Mouse (Mus musculus): ENCODE data around the gene Cdk12. TPM values are rescaled to one million over a fixed set of nuclear protein-coding genes. Genes with fewer than 3 reads are reported as not detected.
A peak's percentile ranks its signal among the peaks of the same experiment; 100 is the strongest.

Gene Cdk12
- polyA plus RNA-seq, 1 experiment = 29.6 TPM

- TF ChIP-seq CTCF (IDR thresholded peaks at IDR 0.05; ENCODE audit: low read depth, low read length) = no peak
- no peak for TF ChIP-seq POLR2A (IDR thresholded peaks at IDR 0.05; ENCODE audit: borderline replicate concordance, low read depth, low read length)
- H3K4me3 ChIP-seq (ENCODE audit: insufficient read depth, low read length) = no peak overlapping the region
- H3K4me1 ChIP-seq (ENCODE audit: control insufficient read depth, insufficient read depth, low read length) = no peaks in the 10 kb centered on the region
- no peak overlapping the region for H3K27ac ChIP-seq (ENCODE audit: insufficient read depth, low read depth, low read length)
Observed at GRCm38 (mm10) chr11:98285368-98285767, 82.5 kb downstream of the Cdk12 start.

- TF ChIP-seq CTCF (IDR thresholded peaks at IDR 0.05; ENCODE audit: low read depth, low read length) = no peak
- TF ChIP-seq POLR2A (IDR thresholded peaks at IDR 0.05; ENCODE audit: borderline replicate concordance, low read depth, low read length) = no peak
- H3K4me1 ChIP-seq (ENCODE audit: control insufficient read depth, insufficient read depth, low read length) = no peaks in the 10 kb centered on the region
- no peak overlapping the region for H3K4me3 ChIP-seq (ENCODE audit: insufficient read depth, low read length)
- no peak overlapping the region for H3K27ac ChIP-seq (ENCODE audit: insufficient read depth, low read depth, low read length)
Observed at GRCm38 (mm10) chr11:98287531-98287930, 84.7 kb downstream of the Cdk12 start.

- TF ChIP-seq CTCF (IDR thresholded peaks at IDR 0.05; ENCODE audit: low read depth, low read length) (no peak), POLR2A (IDR thresholded peaks at IDR 0.05; ENCODE audit: borderline replicate concordance, low read depth, low read length) (no peak)
- Histone ChIP-seq H3K4me1 (ENCODE audit: control insufficient read depth, insufficient read depth, low read length) (no peaks in the 10 kb centered on the region), H3K4me3 (ENCODE audit: insufficient read depth, low read length) (no peak overlapping the region), H3K27ac (ENCODE audit: insufficient read depth, low read depth, low read length) (no peak overlapping the region)
Observed at GRCm38 (mm10) chr11:98287961-98288360, 85.1 kb downstream of the Cdk12 start.

GRCm38 (mm10) chr11:98289873-98290272 is 87.0 kb downstream of the Cdk12 start:
- H3K27ac ChIP-seq (ENCODE audit: insufficient read depth, low read depth, low read length) = no peak overlapping the region

GRCm38 (mm10) chr11:98290906-98291305 is 88.0 kb downstream of the Cdk12 start:
- Histone ChIP-seq H3K27ac (ENCODE audit: insufficient read depth, low read depth, low read length) (no peak overlapping the region), H3K4me3 (ENCODE audit: insufficient read depth, low read length) (no peak overlapping the region), H3K4me1 (ENCODE audit: control insufficient read depth, insufficient read depth, low read length) (no peaks in the 10 kb centered on the region; the same call in 1 of the 2 replicates)
- no peak for TF ChIP-seq POLR2A (IDR thresholded peaks at IDR 0.05; ENCODE audit: borderline replicate concordance, low read depth, low read length)
- TF ChIP-seq CTCF (IDR thresholded peaks at IDR 0.05; ENCODE audit: low read depth, low read length) = no peak

More at GRCm38 (mm10) chr11:98289873-98290272, 87.0 kb downstream of the Cdk12 start:
- Histone ChIP-seq H3K4me3 (ENCODE audit: insufficient read depth, low read length) (no peak overlapping the region), H3K4me1 (ENCODE audit: control insufficient read depth, insufficient read depth, low read length) (no peaks in the 10 kb centered on the region; the same call in 1 of the 2 replicates)
- TF ChIP-seq POLR2A (IDR thresholded peaks at IDR 0.05; ENCODE audit: borderline replicate concordance, low read depth, low read length) = no peak
- TF ChIP-seq CTCF (IDR thresholded peaks at IDR 0.05; ENCODE audit: low read depth, low read length) = no peak

- H3K4me3 ChIP-seq (ENCODE audit: insufficient read depth, low read length) = no peak overlapping the region
- H3K4me1 ChIP-seq (ENCODE audit: control insufficient read depth, insufficient read depth, low read length) = no peaks in the 10 kb centered on the region; the same call in 1 of the 2 replicates
- TF ChIP-seq CTCF (IDR thresholded peaks at IDR 0.05; ENCODE audit: low read depth, low read length) = no peak
- TF ChIP-seq POLR2A (IDR thresholded peaks at IDR 0.05; ENCODE audit: borderline replicate concordance, low read depth, low read length) = no peak
- H3K27ac ChIP-seq (ENCODE audit: insufficient read depth, low read depth, low read length) = no peak overlapping the region
Observed at GRCm38 (mm10) chr11:98293070-98293469, 90.2 kb downstream of the Cdk12 start.

- no peak for TF ChIP-seq POLR2A (IDR thresholded peaks at IDR 0.05; ENCODE audit: borderline replicate concordance, low read depth, low read length)
- no peak for TF ChIP-seq CTCF (IDR thresholded peaks at IDR 0.05; ENCODE audit: low read depth, low read length)
- peak overlapping the region; percentile 77 for H3K4me3 ChIP-seq (ENCODE audit: insufficient read depth, low read length)
- H3K27ac ChIP-seq (ENCODE audit: insufficient read depth, low read depth, low read length) = no peak overlapping the region
- no peaks in the 10 kb centered on the region; the same call in 1 of the 2 replicates for H3K4me1 ChIP-seq (ENCODE audit: control insufficient read depth, insufficient read depth, low read length)
Observed at GRCm38 (mm10) chr11:98294188-98295012, 91.5 kb downstream of the Cdk12 start.

- no peak for TF ChIP-seq CTCF (IDR thresholded peaks at IDR 0.05; ENCODE audit: low read depth, low read length)
- no peak for TF ChIP-seq POLR2A (IDR thresholded peaks at IDR 0.05; ENCODE audit: borderline replicate concordance, low read depth, low read length)
- Histone ChIP-seq H3K4me3 (ENCODE audit: insufficient read depth, low read length) (peak overlapping the region; percentile 77), H3K27ac (ENCODE audit: insufficient read depth, low read depth, low read length) (no peak overlapping the region), H3K4me1 (ENCODE audit: control insufficient read depth, insufficient read depth, low read length) (no peaks in the 10 kb centered on the region; the same call in 1 of the 2 replicates)
Observed at GRCm38 (mm10) chr11:98295013-98295585, 92.2 kb downstream of the Cdk12 start.

- TF ChIP-seq POLR2A (IDR thresholded peaks at IDR 0.05; ENCODE audit: borderline replicate concordance, low read depth, low read length) (no peak), CTCF (IDR thresholded peaks at IDR 0.05; ENCODE audit: low read depth, low read length) (peak; percentile 44)
- no peak overlapping the region for H3K4me3 ChIP-seq (ENCODE audit: insufficient read depth, low read length)
Observed at GRCm38 (mm10) chr11:98296277-98296676, 93.4 kb downstream of the Cdk12 start.

GRCm38 (mm10) chr11:98296916-98297315 is 94.1 kb downstream of the Cdk12 start:
- TF ChIP-seq CTCF (IDR thresholded peaks at IDR 0.05; ENCODE audit: low read depth, low read length) (no peak), POLR2A (IDR thresholded peaks at IDR 0.05; ENCODE audit: borderline replicate concordance, low read depth, low read length) (no peak)
- Histone ChIP-seq H3K4me1 (ENCODE audit: control insufficient read depth, insufficient read depth, low read length) (no peaks in the 10 kb centered on the region; the same call in 1 of the 2 replicates), H3K27ac (ENCODE audit: insufficient read depth, low read depth, low read length) (no peak overlapping the region), H3K4me3 (ENCODE audit: insufficient read depth, low read length) (no peak overlapping the region)

More at GRCm38 (mm10) chr11:98296277-98296676, 93.4 kb downstream of the Cdk12 start:
- H3K27ac ChIP-seq (ENCODE audit: insufficient read depth, low read depth, low read length) = no peak overlapping the region
- H3K4me1 ChIP-seq (ENCODE audit: control insufficient read depth, insufficient read depth, low read length) = no peaks in the 10 kb centered on the region; the same call in 1 of the 2 replicates

All from bone marrow macrophage, adult 2 months (primary cell).